Mouse (Mus musculus): Measurements from ENCODE around the gene Gpr27.

DNA sequence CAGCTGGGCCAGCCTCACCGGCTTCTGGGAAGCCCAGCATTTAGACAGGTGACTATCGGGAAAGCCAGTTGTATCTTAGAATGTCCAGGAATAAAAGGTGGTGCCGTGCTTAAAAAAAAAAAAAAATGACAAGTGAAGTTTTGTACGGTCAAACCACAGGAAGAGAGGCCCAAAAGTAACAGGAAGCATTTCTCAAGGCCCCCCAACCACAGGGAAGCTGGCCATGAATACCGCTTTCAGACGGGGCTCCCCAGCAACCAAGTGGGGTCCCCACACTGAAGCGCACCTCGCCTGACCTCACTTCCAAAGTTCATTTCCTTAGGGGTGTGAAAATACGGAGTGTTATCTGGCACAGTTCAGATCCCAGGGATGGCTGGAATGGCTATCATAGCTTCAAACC is 28.6 kb downstream of the Gpr27 start:
- TF ChIP-seq CTCF (IDR thresholded peaks at IDR 0.05; ENCODE audit: low read depth) (no peak), EP300 (IDR thresholded peaks at IDR 0.05; ENCODE audit: low read depth) (no peak)
